Mouse (Mus musculus) brain, embryonic 18.5 days (tissue): ENCODE results near the gene Hoxc4.

Source experiments
- DNase-seq: peaks from one replicate; pipeline ENCODE4 v3.0.0-alpha.2; 2012; ENCODE audit warnings: low read depth, low spot score

The Hoxc4 gene

DNA sequence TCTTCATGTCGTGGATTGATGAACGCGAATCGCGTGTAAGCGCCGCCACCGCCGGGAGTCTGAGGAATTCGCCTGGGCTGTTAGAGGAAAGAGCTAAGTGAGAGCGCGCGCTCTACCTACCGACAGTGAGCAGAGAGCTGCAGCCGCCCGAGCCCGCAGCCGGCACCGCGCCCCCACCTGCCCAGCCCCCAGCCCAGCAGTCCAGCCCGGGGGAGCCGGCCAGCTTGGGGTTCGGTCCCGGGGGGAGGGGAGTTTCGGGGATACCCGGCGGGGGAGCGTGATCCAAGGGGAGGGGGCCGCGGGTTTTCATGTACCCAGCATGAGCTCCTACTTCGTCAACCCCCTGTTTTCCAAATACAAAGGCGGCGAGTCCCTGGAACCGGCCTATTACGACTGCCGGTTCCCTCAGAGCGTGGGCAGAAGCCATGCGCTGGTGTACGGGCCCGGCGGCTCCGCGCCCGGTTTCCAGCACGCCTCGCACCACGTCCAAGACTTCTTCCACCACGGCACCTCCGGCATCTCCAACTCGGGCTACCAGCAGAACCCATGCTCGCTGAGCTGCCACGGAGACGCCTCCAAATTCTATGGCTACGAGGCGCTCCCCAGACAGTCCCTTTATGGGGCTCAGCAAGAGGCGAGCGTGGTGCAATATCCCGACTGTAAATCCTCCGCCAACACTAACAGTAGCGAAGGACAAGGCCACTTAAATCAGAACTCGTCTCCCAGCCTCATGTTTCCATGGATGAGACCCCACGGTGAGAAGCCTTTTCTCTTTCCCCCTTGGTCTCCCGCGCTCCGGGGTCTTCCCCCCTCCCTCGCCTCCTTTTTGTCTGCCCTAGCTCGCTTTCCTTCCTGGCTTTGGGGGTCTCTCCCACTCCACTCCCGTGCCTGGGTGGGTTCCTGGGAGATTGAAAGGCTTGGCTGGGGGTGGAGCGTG is 28.0 kb upstream of the Hoxc4 start, which contains the start of gene Hoxc8:
TSS of gene Hoxc8 (plus strand) at position 147 of the 937 bp plus-strand sequence.
- no peak for DNase-seq

DNA sequence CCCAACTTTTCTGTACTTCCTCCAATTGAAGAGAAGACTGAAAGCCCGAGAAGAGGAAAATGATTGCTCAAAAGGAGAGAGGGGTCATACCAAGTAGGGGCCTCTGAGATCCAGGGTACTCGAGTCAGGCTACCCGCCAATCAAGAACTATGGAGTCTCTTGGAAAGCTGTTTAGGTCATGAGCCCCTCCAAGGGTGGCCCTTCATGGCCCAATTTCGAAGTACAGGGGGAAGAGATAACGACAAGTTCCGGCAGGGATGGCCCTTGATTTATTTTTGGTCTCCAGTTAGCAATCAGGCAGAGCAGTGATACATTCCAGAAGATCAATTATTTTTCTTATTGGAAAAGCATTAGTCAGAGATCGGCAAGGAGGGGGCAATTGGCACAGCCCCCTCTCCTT is 27.0 kb upstream of the Hoxc4 start:
- DNase-seq, result no peak

DNA sequence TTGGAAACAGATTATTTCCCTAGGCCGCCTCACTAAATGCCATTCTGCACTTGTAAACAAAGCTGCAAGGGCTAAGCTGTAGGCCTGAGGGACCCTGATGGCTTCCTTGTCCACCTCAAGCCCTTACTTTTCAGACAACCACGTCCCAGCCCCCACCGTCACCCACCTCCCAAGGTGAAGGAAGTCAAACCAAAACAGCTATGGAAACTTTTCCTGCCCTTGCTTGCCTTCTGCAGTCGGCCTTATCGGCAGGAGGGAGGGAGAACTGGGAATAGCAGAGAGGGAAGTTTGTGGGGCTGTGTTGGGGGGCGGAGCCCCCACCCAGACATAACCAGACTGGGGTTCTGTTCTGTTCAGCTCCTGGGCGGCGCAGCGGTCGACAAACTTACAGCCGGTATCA is 26.5 kb upstream of the Hoxc4 start:
- DNase-seq, result no peak

DNA sequence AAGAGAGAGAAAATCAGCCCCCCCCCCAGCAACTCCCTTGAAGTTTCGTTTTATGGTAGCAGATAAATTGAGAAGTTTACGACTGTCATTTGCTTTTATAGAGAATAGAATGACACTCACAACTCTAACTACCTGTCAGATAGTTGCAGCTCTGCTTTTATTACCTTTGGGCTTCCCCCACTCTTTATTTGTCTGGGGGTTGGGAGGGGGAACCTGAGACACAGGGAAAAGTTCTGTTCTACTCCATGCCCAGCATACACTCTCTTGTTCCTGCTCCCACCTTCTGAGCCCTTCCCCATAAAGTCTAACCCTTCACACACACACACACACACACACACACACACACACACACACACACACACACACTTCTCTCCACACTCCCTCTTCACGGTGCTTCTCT is 25.9 kb upstream of the Hoxc4 start:
- no peak for DNase-seq

DNA sequence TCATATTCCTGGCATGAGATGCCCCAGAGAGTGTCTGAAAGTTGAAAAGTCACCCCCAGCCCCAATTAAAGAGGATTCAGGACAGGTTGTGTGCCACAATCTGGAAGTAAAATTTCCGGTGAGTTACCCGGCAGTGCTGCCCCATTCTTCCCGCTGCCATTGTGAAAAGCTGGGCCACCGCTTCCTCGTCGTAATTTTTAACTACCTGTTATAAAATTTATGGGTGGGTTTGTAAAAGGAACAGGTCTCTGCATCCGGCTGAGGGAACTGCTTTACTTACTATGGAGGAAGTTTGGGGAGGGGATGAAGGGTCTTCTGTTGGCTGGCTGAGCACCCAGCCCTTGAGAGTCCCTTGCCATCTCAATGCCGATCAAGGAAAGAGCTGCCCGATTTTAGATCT is 22.2 kb upstream of the Hoxc4 start:
- no peak for DNase-seq

DNA sequence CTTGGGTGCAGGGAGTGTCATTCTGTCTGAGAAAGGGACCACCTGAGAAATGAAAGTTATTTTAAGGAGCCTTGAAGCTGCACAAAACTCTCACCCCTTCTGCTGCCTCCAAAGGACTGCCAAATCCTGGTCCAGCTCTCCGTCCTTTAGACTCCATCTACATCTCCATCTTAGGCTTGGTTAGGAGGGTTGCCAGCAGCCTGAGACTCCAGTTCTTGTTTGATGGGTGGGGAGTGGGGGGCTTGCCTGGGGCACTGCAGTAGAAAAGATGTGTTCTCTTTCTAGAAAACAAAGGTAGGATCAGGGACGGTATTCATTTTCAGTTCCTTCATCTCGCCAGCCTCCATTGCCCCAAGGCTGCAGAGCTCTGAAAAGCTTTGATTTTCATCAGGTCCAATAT is 21.3 kb upstream of the Hoxc4 start:
- DNase-seq, result no peak

DNA sequence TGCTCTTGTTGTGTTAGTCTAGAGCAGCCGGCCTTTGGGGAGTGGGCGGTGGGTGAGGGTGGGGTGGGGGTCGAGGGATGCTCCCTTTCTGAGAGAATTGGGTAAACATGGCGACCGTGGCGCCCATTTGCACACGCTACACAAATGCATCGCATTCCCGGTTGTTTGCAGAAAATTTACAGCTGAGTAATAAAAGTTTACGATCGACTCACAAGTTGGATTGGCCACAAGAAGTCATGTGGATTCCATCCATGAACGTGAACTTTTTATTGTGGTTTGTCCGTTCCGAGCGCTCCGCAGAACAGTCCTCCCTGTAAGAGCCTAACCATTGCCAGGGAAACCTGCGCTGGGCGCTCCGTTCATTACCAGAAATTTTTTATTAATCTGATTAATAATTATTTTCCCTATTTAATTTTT is 20.8 kb upstream of the Hoxc4 start, which contains the start of gene Hoxc6:
TSS of gene Hoxc6 (plus strand) at position 319 of the 417 bp plus-strand sequence.
- DNase-seq, result no peak

DNA sequence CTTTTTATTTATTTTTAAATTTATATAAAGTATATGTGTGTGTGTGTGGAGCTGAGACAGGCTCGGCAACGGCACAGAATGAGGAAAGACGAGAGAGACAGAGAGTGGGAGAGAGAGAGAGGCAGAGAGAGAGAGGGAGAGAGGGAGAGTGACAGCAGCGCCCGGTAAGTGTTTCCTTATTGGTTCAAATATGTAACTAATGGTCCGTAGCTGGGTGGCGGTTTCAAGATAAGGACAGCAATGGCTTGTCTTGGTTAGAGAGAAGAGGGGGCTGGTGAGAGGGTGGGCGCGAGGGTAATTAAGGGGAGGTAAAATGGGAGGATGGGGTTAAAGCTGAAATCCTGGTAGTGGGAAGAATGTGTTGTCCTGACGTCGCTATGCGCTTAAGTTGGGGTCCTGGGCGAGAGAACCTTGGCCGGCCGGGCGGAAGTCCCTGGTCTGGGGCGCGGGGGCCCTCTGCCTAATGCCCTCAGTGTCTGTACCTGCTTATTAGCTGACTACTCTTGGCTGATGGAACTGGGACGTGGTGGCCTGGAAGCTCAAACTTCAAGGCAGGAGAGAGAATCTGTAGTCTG is 20.0 kb upstream of the Hoxc4 start:
- no peak for DNase-seq

DNA sequence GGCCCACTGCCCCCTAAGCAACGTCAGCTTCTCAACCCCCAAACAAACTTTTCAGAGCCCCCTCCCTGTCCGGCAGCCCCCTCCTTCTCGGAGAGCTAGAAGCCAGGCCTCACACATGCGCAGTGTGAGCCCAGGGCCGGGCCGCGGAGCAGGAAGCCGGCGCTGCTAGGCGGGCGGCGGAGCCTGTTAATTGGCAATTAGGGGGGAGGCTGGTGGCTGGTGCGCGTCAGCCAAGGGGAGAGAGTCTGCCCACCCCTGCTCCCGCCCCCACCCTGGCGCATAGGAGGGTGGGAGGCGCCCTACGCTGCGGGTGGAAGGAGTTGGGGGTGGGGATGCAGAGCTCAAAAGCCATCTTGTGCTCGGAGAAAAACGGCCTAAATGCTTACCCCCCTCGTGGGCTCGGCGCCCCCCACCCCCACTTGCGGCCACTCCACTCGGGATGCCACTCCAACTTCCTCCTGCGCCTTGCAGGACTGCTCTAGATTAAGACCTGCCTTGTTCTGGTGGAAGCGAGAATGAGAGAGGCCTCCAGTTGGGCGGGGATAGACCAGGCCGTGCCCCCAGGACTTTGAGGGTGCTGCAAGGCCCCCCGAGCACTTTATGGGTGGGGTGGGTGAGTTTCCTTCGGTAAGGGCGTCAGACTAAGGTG is 19.4 kb upstream of the Hoxc4 start:
- no peak for DNase-seq

DNA sequence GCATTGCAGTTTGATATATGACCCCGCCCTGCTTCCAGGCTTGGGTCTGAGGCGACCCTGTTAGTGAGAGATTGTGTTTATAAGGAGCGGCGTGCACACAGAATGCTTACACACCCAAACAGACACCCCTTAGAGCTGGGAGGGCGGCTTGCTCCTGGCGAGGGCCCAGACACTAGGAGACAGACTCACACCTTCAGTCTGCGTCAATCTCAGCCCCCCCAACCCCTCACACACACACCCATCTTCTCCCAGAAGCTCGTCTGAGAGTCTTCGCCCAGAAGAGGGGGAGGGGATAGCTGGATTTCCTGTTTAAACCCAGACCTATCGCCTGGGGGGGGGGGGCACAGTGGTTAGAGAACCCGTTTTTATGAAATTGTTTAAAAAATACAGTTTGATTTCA is 18.8 kb upstream of the Hoxc4 start:
- DNase-seq, result no peak

DNA sequence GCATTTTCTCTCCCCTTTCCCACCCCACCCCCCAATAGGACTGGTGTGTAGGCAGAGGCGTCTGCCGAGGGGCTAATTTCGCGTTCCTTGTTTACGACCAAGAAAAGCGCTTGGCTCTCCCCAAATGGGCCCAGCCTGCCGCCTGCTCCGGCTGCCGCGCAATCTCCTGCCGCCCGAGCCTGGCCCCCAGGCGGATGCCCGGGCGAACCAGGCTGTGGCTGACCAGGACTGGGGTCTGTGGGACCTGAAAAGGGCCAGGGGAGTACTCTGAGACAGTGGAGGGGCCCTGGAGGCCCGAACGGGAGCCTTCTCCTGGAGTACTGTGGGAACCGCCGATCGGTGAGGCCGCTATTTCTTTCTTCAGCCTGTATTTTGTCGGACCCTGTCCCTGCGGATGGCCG is 18.2 kb upstream of the Hoxc4 start:
- DNase-seq, result no peak

DNA sequence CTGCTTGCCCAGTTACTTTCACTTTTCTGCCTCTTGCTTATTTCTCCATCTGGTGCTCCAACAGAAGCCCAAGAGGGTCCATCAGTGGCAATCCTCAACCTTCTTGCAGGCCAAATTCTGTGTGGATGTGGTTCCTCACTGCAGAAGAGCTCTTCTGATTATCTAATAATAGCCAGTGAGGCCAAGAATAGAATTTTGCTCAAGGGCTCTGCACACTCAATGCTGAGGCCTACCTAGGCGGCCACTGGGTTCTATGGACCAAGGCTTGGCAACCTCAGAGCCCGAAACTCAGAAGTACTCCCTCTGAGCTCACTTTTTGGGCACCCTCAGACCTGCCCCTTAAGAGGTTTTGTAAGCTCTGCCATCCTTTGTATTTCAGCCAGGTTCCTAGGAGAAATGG is 17.4 kb upstream of the Hoxc4 start:
- no peak for DNase-seq

DNA sequence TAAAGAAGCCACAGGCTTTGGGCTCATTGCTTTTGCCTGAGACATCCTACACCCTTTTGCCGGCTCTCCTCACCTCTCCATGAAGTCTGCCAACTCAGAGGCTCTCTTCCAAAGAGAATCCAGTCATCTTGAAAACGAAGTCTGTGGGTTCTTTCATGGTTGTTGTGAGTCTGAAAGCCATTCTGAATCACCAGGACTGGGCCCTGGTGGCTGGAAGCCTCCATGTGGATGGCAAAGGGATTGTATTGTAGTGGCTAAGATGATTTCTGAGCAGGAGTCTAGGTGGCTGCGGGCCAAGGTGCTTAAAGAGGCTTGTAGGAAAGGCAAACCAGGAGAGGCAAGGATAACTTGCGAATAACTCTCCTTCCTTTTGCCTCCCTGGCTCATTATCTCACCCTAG is 16.6 kb upstream of the Hoxc4 start:
- no peak for DNase-seq

DNA sequence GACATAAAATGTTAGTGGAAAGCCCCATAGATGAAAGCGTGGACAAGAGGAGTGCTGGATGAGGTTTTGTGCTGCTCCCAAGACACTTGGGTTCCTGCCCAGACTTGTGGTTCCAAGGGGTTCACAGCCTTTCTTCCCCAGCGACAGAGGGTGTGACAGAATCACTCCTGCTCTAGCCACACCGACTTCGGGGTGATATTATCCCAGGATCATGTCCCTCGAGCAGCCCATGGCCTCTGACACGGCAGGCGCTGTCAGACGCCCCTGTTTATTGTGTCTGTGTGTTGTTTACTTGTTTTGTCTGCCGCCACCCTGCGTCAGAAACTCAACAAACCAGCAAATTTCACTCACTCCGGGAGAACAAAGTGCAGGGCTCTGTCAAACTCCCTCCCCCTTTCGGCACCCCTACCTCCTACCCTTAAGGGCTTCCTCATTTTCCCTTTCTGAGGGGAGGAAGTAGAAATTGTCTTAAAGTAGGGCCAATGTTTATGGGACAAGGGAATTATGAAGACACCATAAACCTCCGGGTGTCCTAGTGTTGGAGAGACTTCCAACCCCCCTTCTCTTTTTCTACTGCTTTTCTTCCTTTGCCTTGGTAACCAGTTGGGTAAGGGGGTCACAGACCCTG is 15.8 kb upstream of the Hoxc4 start:
- DNase-seq, result no peak

DNA sequence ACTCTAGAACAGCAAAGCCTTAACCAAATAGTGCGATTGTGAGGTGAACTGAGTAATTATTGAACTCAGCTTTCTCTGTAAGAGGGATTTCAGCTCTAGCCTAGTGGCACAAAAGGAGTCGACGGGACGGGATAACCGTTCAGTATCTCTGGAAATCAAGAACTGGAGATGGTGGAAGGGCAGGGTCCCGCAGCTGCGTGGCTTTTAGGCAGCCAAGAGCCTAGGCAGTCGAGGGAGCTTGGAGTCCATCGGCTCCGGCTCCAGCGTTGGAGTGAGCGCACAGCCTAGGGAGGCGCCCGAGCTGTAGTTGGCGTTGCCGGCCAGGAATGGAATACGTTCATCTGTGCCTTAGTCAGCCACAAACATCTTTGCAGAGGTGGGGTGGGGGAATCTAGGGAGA is 13.4 kb upstream of the Hoxc4 start:
- DNase-seq, result no peak

DNA sequence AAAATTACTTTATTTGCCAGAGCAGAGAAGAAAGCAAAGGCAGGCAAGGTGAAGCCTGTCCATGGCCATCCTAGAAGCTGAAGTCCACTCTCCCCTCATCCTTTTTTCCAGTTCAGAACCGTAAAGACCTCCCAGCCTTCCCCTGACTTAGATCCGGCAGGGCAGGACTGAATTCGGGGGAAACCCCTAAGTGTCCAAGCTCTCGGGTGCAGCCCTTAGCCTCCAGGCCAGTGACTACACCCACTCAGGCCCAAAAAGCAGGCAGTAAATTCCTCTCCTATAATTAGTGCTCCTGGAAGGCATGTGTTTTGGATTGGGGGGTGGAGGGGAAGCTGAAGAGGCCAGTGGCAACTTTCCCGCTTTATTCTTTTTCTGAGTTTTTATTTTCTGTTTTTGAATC is 12.9 kb upstream of the Hoxc4 start:
- no peak for DNase-seq

DNA sequence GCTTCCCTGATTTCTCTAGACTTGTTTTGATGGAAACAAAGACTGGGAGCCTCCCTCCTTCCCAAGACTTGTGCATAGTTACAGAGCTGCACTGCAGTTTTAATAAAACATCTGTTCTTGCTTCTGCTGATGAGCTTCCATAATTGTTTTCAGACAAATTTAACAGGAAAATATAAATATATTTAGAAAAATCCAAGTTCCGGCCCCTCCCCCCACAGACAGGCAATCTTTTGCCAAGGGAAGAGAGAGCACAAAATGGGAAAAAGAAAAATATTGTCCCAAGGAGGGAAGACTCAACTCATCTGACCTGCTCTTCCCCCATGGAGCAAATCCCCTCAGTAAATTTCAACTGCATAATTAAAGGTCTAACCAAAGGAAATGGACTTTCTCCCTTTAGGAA is 12.4 kb upstream of the Hoxc4 start:
- DNase-seq, result no peak

DNA sequence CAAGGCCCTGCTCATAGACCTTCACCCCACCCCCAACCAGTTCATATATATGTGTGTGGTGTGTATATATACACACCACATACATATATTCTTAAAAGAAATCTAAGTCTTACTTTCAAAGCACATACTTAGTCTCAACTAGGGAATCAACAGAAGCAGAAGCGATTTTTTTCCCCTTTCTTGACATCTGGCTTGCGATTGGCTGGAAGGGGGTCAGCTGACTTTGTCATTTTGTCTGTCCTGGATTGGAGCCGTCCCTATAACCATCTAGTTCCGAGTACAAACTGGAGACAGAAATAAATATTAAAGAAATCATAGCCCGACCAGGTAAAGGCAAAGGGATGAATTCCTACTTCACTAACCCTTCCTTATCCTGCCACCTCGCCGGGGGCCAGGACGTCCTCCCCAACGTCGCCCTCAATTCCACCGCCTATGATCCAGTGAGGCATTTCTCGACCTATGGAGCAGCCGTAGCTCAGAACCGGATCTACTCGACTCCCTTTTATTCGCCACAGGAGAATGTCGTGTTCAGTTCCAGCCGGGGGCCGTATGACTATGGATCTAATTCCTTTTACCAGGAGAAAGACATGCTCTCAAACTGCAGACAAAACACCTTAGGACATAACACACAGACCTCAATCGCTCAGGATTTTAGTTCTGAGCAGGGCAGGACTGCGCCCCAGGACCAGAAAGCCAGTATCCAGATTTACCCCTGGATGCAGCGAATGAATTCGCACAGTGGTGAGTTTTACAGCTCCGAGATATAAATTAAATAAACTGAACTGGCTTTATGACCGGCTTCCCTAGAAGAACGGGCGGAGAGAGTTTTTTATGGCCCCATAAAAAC is 9.2 kb upstream of the Hoxc4 start:
- DNase-seq, result no peak

DNA sequence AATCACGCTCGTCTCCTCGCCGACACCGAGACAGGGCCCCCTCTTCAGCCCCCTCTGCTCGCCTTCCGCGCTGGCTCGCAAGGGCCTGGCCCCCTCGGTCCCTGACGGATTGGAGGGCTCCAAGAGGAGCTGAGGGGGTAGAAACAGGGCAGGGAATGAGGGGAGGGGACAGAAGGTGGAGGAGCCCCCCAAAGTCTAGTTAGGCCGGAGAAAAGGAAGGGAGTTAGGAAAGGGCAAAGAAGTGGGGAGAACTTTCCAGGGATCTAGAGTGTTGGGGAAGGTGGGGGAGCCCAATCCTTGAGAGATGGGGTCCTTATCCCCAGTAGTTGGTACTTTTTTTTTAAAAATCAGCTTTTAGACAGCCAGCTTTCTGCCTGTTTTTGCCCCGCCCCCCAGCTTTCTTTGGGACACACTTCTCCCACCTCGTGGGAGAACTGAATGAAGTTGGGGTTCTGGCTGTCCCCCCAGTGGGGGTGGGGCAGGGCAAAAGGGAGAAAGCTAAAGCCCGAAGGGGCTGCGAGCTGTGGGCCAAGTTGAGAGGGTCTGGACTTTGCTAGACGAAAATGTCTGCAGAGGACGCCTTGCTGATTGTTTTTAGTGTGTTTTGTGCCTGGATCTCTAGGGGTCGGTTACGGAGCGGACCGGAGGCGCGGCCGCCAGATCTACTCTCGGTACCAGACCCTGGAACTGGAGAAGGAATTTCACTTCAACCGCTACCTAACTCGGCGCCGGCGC is 8.5 kb upstream of the Hoxc4 start:
- no peak for DNase-seq

DNA sequence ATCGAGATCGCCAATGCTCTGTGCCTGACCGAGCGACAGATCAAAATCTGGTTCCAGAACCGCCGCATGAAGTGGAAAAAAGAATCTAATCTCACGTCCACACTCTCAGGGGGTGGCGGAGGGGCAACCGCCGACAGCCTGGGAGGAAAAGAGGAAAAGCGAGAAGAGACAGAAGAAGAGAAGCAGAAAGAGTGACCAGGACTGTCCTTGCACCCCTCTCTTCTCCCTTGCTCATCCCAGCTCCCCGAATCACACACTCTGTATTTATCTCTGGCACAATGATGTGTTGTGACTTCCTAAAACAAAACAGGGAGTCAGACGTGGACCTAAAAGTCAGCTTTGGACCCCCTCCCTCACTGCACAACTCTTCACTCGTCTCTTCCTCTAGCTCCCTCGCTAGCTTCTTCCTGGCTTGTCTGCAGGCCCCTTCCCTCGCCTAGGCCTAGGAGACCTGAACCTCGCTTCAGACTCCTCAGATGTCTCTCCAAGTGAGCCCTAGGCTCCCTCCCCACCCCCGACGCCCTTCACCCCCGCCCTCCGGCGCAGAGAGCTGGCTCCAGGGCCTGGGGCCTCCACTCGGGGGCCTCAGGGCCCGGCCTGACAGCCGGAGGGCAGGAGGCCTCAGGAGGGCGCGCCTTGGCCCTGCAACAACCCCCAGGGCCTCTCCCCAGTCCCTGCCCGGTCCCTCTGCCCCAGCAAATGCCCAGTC is 7.7 kb upstream of the Hoxc4 start:
- DNase-seq, result no peak
